Mouse (Mus musculus): Measurements from ENCODE around the gene Smoc2. TPM values are rescaled to one million over a fixed set of nuclear protein-coding genes. Genes with fewer than 3 reads are reported as not detected.

Gene Smoc2
- polyA plus RNA-seq, 1 experiment, result 33.5 TPM

DNA sequence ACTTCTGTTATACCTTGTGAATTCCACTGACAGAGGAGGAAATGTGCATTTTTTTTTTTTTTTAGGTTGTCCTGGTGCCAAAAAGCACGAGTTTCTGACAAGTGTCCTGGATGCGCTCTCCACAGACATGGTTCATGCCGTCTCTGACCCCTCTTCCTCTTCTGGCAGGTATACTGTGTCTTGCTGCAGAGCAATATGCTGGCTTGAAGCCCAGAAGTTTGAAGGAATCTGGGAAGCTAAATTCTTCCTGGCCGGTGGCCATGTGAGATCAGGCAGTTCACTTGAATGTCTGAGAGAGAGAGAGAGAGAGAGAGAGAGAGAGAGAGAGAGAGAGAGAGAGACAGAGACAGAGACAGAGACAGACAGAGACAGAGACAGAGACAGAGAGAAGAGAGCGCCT, 118.2 kb downstream of the Smoc2 start:
- no peak overlapping the region for H3K27ac ChIP-seq (replicated peaks; ENCODE audit: low read depth, low read length)
- H3K4me3 ChIP-seq (ENCODE audit: insufficient read depth, low read depth, low read length), result no peak overlapping the region

DNA sequence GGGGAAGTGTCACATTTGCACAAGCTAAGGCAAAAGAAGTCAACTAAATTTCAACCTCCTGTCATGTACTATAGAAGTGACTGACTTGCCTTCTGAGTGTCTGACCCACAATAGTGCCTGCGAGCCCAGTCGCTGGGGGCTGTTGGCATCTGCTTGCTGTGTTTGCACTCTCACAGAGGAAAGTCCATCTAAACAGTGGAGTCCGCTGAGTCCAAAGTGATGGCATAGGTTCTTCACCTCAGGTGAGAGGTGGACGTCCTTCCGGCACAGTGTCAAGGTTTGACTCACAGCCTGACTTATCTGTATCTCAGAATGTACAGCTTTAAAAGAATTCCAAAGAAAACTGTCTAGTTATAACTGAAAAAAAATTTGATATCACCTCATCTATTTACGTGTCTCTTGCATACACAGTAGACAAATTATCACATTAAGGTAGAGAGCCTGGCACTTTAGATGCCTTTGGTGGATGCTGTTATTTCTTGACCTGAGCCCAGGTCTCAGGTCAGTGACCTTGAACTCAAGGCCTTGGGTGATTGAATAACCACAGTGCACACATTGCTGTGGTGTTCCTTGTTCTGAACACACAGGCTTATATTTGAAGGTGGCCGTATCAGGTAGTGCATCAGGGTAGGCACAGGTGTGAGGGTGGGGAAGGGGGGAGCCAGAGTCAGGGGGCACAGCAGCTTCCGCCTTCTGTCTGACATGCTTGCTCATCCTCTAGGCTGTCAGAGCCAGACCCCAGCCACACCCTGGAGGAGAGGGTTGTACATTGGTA, 119.5 kb downstream of the Smoc2 start:
- Histone ChIP-seq H3K4me3 (ENCODE audit: insufficient read depth, low read depth, low read length) (no peak overlapping the region), H3K4me1 (ENCODE audit: control insufficient read depth, insufficient read depth, insufficient read length, low read length) (no peaks in the 10 kb centered on the region), H3K27ac (replicated peaks; ENCODE audit: low read depth, low read length) (no peak overlapping the region)

More for the DNA sequence above, 118.2 kb downstream of the Smoc2 start:
- H3K4me1 ChIP-seq (ENCODE audit: control insufficient read depth, insufficient read depth, insufficient read length, low read length), result no peaks in the 10 kb centered on the region

DNA sequence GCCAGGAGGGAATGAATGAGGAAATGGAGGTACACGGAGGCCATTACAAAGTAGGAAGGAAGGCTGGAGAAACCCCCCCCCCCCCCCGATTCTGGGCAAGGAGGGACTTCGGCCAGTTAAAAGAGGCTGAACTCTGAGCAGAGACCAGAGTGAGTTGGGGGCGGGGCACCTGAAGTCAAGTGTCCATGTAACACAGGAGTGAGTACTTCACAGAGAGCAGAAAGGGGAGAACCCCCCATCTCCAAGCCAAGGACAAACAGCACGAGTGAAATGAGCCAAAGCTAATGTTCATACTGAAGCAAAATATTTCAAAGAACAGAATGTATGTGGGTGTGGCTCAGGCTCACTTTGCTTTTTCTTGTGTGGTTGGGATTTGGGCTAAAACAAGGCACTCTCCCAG, 121.7 kb downstream of the Smoc2 start:
- Histone ChIP-seq H3K4me1 (ENCODE audit: control insufficient read depth, insufficient read depth, insufficient read length, low read length) (no peaks in the 10 kb centered on the region), H3K4me3 (ENCODE audit: insufficient read depth, low read depth, low read length) (no peak overlapping the region), H3K27ac (replicated peaks; ENCODE audit: low read depth, low read length) (no peak overlapping the region)

DNA sequence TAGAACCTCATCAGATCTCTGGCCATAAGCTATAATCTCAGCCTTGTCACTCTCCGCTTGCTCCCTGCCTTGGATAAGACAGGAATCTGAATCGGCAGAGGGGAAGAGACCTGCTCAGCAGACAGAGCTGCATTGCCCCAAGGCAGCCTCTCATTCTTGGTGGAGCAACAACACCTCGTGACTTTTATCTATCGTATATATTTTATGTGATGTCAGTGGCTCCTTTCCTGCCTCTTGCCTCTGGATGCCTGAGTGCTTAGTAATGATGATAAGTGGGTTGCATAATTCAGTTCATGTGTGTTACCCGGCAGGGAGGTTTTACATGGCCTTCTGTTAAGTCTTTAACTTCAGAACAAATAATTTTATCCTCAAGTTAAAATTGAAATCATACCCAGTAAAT, 128.6 kb downstream of the Smoc2 start:
- H3K4me1 ChIP-seq (ENCODE audit: control insufficient read depth, insufficient read depth, insufficient read length, low read length), result no peaks in the 10 kb centered on the region
- H3K27ac ChIP-seq (replicated peaks; ENCODE audit: low read depth, low read length), result no peak overlapping the region
- no peak overlapping the region for H3K4me3 ChIP-seq (ENCODE audit: insufficient read depth, low read depth, low read length)

DNA sequence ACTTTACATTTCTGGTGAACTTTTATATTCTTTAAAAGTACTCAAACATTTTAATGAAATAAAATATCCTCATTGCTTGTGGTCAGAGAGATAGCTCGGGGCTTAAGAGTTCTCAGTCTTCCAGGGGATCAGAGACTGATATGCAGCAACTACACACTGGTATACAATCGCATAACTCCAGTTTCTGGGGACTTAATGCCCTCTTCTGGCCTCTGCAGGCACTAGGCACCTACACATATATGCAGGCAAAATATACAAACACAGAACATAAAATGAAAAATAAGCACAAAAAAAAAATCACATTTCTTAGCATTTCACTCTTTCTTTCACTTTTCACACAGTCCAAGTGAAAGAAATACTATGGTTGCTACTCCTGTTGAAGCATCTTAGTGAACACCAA, 133.2 kb downstream of the Smoc2 start:
- no peak overlapping the region for H3K4me3 ChIP-seq (ENCODE audit: insufficient read depth, low read depth, low read length)
- no peak overlapping the region for H3K27ac ChIP-seq (replicated peaks; ENCODE audit: low read depth, low read length)
- no peaks in the 10 kb centered on the region for H3K4me1 ChIP-seq (ENCODE audit: control insufficient read depth, insufficient read depth, insufficient read length, low read length)

DNA sequence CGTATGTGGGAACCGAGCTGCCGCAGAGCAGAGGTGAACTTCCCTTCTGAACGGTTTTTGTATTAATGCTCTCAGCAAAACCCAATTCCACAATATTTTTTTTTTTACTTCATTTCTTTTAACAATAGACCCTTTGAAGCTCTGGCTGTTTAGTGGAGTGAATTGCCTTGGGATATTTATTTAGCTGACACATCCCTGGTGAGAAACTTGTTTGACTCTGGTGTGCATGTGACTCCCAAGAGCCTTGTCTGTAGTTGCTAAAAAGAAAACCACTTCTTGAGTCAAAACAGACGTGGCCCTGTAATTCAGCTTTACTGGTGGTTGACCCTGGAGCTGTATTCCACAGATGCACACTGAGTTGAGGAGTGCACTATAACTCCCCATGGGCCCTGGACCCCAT, 135.2 kb downstream of the Smoc2 start:
- Histone ChIP-seq H3K27ac (replicated peaks; ENCODE audit: low read depth, low read length) (no peak overlapping the region), H3K4me3 (ENCODE audit: insufficient read depth, low read depth, low read length) (no peak overlapping the region), H3K4me1 (ENCODE audit: control insufficient read depth, insufficient read depth, insufficient read length, low read length) (no peaks in the 10 kb centered on the region; the same call in 1 of the 2 replicates)

DNA sequence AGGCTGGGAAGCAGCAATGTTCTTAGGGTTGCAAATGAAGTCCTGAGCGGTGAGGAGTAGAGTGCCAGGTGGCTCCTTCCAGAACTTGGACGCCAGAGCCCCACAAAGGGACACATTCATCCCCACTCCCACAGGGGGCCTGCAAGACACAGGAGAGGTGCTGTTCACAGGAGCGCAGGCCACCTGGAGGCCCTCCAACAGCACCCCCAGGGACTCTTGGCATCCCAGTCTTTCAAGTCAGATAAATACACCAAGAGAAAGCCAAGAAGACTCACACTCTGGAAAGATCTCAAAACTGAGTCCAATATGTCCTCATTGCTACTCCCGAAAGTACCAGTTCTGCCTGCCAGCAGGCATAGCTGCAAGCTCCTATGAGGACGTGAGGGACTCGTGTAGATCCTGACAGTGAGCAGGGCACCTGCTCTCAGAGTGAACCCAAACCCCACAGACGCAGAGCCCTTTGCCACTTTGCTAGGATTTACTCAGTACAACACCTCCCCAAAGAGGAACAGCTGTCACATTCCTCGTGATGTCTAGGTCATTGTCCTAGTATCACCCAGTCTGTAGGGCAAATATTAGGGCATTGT, 141.2 kb downstream of the Smoc2 start:
- H3K4me1 ChIP-seq (ENCODE audit: control insufficient read depth, insufficient read depth, insufficient read length, low read length), result no peaks in the 10 kb centered on the region; the same call in 1 of the 2 replicates
- H3K27ac ChIP-seq (replicated peaks; ENCODE audit: low read depth, low read length), result no peak overlapping the region

DNA sequence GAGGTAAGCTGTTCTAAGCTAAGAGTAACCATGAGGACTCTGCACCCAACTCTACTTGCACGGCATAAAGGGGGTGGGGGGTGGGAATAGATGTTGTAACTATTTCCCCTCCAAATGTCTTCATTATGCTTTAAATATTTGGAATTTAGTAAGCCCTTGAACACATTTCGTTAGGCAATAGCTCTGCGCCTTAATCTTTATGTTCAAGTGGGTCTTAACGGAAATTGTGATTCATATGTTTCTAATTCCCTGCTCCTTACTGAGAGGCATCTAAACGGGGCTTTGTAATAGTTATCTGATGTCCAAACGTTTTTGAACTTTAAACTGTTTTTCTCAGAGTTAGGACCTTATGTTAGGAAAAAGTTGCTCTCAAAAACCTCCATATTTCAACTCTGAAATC, 147.2 kb downstream of the Smoc2 start:
- Histone ChIP-seq H3K27ac (replicated peaks; ENCODE audit: low read depth, low read length) (no peak overlapping the region), H3K4me1 (ENCODE audit: control insufficient read depth, insufficient read depth, insufficient read length, low read length) (no peaks in the 10 kb centered on the region), H3K4me3 (ENCODE audit: insufficient read depth, low read depth, low read length) (no peak overlapping the region)

More for the DNA sequence above, 141.2 kb downstream of the Smoc2 start:
- H3K4me3 ChIP-seq (ENCODE audit: insufficient read depth, low read depth, low read length), result no peak overlapping the region

DNA sequence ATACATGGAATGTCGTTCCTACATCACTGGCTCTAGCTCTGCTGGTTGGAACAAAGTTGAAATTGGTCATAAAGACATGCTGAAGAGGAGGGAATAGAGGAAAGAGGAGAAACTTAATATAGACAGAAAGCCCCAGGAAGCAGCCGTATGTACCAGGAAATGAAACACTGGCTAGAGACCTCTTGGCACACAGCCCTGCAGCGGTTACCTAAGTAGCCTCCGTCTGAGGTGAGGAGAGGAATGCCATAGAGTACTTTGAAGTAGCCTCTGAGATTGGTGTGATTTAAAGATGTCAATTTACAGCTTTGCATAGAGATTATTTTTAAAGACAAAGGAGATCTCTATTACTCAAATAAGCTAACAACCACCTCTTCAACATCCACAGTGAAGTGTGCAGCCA, 155.4 kb downstream of the Smoc2 start:
- no peaks in the 10 kb centered on the region for H3K4me1 ChIP-seq (ENCODE audit: control insufficient read depth, insufficient read depth, insufficient read length, low read length)
- H3K4me3 ChIP-seq (ENCODE audit: insufficient read depth, low read depth, low read length), result no peak overlapping the region
- H3K27ac ChIP-seq (replicated peaks; ENCODE audit: low read depth, low read length), result no peak overlapping the region

DNA sequence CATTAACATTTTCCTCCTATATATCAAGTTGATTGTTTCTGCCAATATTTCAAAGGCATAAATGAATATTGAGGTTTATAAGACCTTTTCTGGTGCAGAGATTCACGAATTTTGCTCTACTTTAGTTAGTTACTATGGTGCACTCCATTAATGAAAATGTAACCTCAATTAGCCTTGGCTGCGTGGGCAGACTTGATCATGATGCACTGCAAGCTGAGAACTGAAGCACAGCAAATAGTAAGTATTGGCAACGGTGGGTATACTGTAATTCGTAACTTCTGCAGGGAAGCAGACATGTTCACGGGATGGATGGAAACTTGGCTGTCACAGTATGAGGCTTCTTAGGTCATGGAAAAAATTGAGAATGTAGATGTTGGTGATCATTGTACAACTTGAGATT, 166.3 kb downstream of the Smoc2 start:
- Histone ChIP-seq H3K4me1 (ENCODE audit: control insufficient read depth, insufficient read depth, insufficient read length, low read length) (peaks cover 4% of the 10 kb centered on the region; the same call in 1 of the 2 replicates), H3K27ac (replicated peaks; ENCODE audit: low read depth, low read length) (no peak overlapping the region), H3K4me3 (ENCODE audit: insufficient read depth, low read depth, low read length) (no peak overlapping the region)

DNA sequence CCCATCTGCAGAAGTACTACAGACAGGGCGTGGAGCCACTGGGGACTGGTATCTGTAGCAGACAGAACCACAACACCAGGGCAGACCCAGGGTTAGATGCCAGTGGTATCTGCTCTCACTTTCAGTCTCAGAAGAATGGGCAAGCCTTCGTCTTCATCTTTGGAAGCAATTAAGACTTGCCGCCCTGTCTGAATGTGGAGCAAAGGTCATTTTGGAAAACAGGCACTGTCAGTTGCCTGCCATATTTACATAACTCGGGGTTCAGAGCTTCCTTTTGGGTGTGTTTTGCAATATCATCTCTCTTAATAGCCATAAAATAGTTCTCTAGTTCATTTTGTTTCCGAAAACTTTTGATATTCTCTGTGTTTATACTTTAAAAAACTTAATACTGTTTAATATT, 168.0 kb downstream of the Smoc2 start:
- H3K4me3 ChIP-seq (ENCODE audit: insufficient read depth, low read depth, low read length), result no peak overlapping the region
- H3K4me1 ChIP-seq (ENCODE audit: control insufficient read depth, insufficient read depth, insufficient read length, low read length), result peaks cover 4% of the 10 kb centered on the region; the same call in 1 of the 2 replicates
- H3K27ac ChIP-seq (replicated peaks; ENCODE audit: low read depth, low read length), result no peak overlapping the region

Other genes starting within 250 kb of the Smoc2 start
- not detected in 2 replicates for gene Gm7358, start 220.0 kb upstream of the Smoc2 start, polyA plus RNA-seq (2012; ENCODE audit: insufficient read depth, insufficient read length, missing spikeins)
- gene Dact2, start 75.2 kb upstream of the Smoc2 start, polyA plus RNA-seq (2012; ENCODE audit: insufficient read depth, insufficient read length, missing spikeins), result 3.0 and 3.4 TPM in 2 replicates